ENCODE assay signal across 17 mouse cellular contexts in genomic region chr14:59888046-59888445, GRCm38 (mm10).
A peak's percentile ranks its signal among the peaks of the same experiment; 100 is the strongest.
DNase-seq lines count a peak whose midpoint lies in the region; ATAC-seq and TF ChIP-seq lines count a peak whose summit lies in the region.
"Had no signal": no experiment of that assay in that cellular context is flagged by ENCODE, and none has a peak within 500 bp of the region (broad histone marks: within the 10 kb centered on the region; RNA-seq: fewer than 3 reads in every experiment).

No protein-coding gene starts in this region.

- peaks cover 17% of the 10 kb centered on the region for H3K27me3 ChIP-seq in heart, embryonic 13.5 days (replicated peaks)
- no peaks in the 10 kb centered on the region for H3K27me3 ChIP-seq in lung, embryonic 14.5 days (ENCODE audit: insufficient read depth, low read length)
- H3K27me3 ChIP-seq in embryonic facial prominence, embryonic 13.5 days: no peaks in the 10 kb centered on the region
- H3K27me3 ChIP-seq in forebrain, embryonic 15.5 days: no peaks in the 10 kb centered on the region
- no peaks in the 10 kb centered on the region for H3K27me3 ChIP-seq in hindbrain, embryonic 14.5 days (ENCODE audit: control insufficient read depth, insufficient read depth, low read length)
- H3K27me3 ChIP-seq: liver, embryonic 12.5 days; midbrain, embryonic 12.5 days; neural tube, embryonic 15.5 days had no signal

- peaks cover 42% of the 10 kb centered on the region for H3K4me1 ChIP-seq in heart, embryonic 13.5 days
- H3K4me1 ChIP-seq in lung, embryonic 14.5 days (ENCODE audit: insufficient read depth): peaks cover 27% of the 10 kb centered on the region
- peaks cover 43% of the 10 kb centered on the region for H3K4me1 ChIP-seq in embryonic facial prominence, embryonic 13.5 days
- peaks cover 23% of the 10 kb centered on the region for H3K4me1 ChIP-seq in forebrain, embryonic 15.5 days
- H3K4me1 ChIP-seq in hindbrain, embryonic 14.5 days (replicated peaks; ENCODE audit: control insufficient read depth, insufficient read depth, low read length): 0 out of 2 replicates have a peak, but pooled peaks cover 6% of the 10 kb centered on the region
- H3K4me1 ChIP-seq: liver, embryonic 12.5 days had no signal

- H3K9ac ChIP-seq in heart, embryonic 13.5 days: peak overlapping the region; percentile 40; the same call in 1 of the 2 replicates
- no peak overlapping the region for H3K9ac ChIP-seq in lung, embryonic 14.5 days
- no peak overlapping the region for H3K9ac ChIP-seq in embryonic facial prominence, embryonic 13.5 days
- H3K9ac ChIP-seq in forebrain, embryonic 15.5 days (replicated peaks): no peak overlapping the region
- no peak overlapping the region for H3K9ac ChIP-seq in hindbrain, embryonic 14.5 days
- H3K9ac ChIP-seq: liver, embryonic 12.5 days; midbrain, embryonic 12.5 days; neural tube, embryonic 15.5 days had no signal

- H3K27ac ChIP-seq in heart, embryonic 13.5 days (replicated peaks): peak overlapping the region; percentile 58; the same call in 1 of the 2 replicates
- peak overlapping the region; percentile 51; the same call in 1 of the 2 replicates for H3K27ac ChIP-seq in lung, embryonic 14.5 days (ENCODE audit: low read depth)
- 0 out of 2 replicates have a peak overlapping the region, but pooled peaks have one; percentile 55 for H3K27ac ChIP-seq in embryonic facial prominence, embryonic 13.5 days
- H3K27ac ChIP-seq in forebrain, embryonic 15.5 days (replicated peaks): peak overlapping the region; percentile 72
- H3K27ac ChIP-seq in hindbrain, embryonic 14.5 days: no peak overlapping the region
- H3K27ac ChIP-seq: layer of hippocampus, adult 2 months; liver, embryonic 12.5 days; midbrain, embryonic 12.5 days; stomach, postnatal 0 days had no signal

- 78% methylated on average over 6 of the region's 6 CpGs for WGBS in heart, embryonic 13.5 days
- 74% methylated on average over 6 of the region's 6 CpGs for WGBS in lung, embryonic 14.5 days
- WGBS in embryonic facial prominence, embryonic 13.5 days: 81% methylated on average over 6 of the region's 6 CpGs
- WGBS in forebrain, embryonic 15.5 days: 66% methylated on average over 6 of the region's 6 CpGs
- 90% methylated on average over 6 of the region's 6 CpGs for WGBS in hindbrain, embryonic 14.5 days

- ATAC-seq in heart, embryonic 13.5 days (ENCODE audit: extremely low read depth, insufficient number of reproducible peaks, low FRiP score, low TSS enrichment): no peak
- ATAC-seq in lung, embryonic 14.5 days (ENCODE audit: insufficient read depth): no peak; the same call in 1 of the 2 replicates
- ATAC-seq in embryonic facial prominence, embryonic 13.5 days (ENCODE audit: insufficient number of reproducible peaks, insufficient read depth, low FRiP score, low TSS enrichment, low read depth): no peak
- peak; percentile 34 for ATAC-seq in forebrain, embryonic 15.5 days (replicated peaks)
- ATAC-seq in hindbrain, embryonic 14.5 days (ENCODE audit: low FRiP score): no peak
- ATAC-seq: CD4-positive, CD25-positive, alpha-beta regulatory T cell, adult 4 months; liver, embryonic 12.5 days had no signal

- no peaks in the 10 kb centered on the region for H3K9me3 ChIP-seq in heart, embryonic 13.5 days
- H3K9me3 ChIP-seq in lung, embryonic 14.5 days (ENCODE audit: low read depth, low read length): no peaks in the 10 kb centered on the region
- H3K9me3 ChIP-seq in embryonic facial prominence, embryonic 13.5 days: no peaks in the 10 kb centered on the region
- H3K9me3 ChIP-seq in forebrain, embryonic 15.5 days: no peaks in the 10 kb centered on the region
- H3K9me3 ChIP-seq in hindbrain, embryonic 14.5 days (ENCODE audit: control insufficient read depth, low read length): no peaks in the 10 kb centered on the region
- H3K9me3 ChIP-seq: heart, embryonic 10.5 days; liver, embryonic 12.5 days; midbrain, embryonic 12.5 days; neural tube, embryonic 15.5 days had no signal

- H3K4me2 ChIP-seq in heart, embryonic 13.5 days: 0 out of 2 replicates have a peak overlapping the region, but pooled peaks have one; percentile 55
- H3K4me2 ChIP-seq in lung, embryonic 14.5 days: no peak overlapping the region
- no peak overlapping the region for H3K4me2 ChIP-seq in embryonic facial prominence, embryonic 13.5 days
- no peak overlapping the region for H3K4me2 ChIP-seq in forebrain, embryonic 15.5 days (replicated peaks)
- no peak overlapping the region for H3K4me2 ChIP-seq in hindbrain, embryonic 14.5 days (replicated peaks)
- H3K4me2 ChIP-seq: liver, embryonic 12.5 days; midbrain, embryonic 12.5 days; neural tube, embryonic 15.5 days had no signal

- no peak overlapping the region for H3K4me3 ChIP-seq in heart, embryonic 13.5 days
- no peak overlapping the region for H3K4me3 ChIP-seq in lung, embryonic 14.5 days (ENCODE audit: low read depth, low read length)
- no peak overlapping the region for H3K4me3 ChIP-seq in embryonic facial prominence, embryonic 13.5 days
- H3K4me3 ChIP-seq in forebrain, embryonic 15.5 days: no peak overlapping the region
- H3K4me3 ChIP-seq in hindbrain, embryonic 14.5 days (replicated peaks; ENCODE audit: low read length): no peak overlapping the region
- H3K4me3 ChIP-seq: layer of hippocampus, adult 2 months; liver, embryonic 12.5 days; midbrain, embryonic 12.5 days; neural tube, embryonic 15.5 days had no signal

- no peak for DNase-seq in heart, adult 11 months
- DNase-seq in lung, embryonic 14.5 days: no peak
- no peak for DNase-seq in lung, postnatal 14 days
- DNase-seq in frontal cortex, adult 2 months (ENCODE audit: extremely low spot score in 1 of 2, low spot score in 1 of 2): no peak
- no peak for DNase-seq in hindbrain, embryonic 14.5 days (ENCODE audit: low spot score)
- DNase-seq: adrenal gland, postnatal 25 days; thymus, adult 2 months had no signal

- H3K36me3 ChIP-seq in heart, embryonic 13.5 days: no peaks in the 10 kb centered on the region
- no peaks in the 10 kb centered on the region for H3K36me3 ChIP-seq in lung, embryonic 14.5 days (ENCODE audit: insufficient read depth)
- H3K36me3 ChIP-seq in embryonic facial prominence, embryonic 13.5 days: no peaks in the 10 kb centered on the region
- H3K36me3 ChIP-seq in forebrain, embryonic 15.5 days: no peaks in the 10 kb centered on the region
- H3K36me3 ChIP-seq in hindbrain, embryonic 14.5 days (replicated peaks; ENCODE audit: control insufficient read depth, insufficient read depth): no peaks in the 10 kb centered on the region
- H3K36me3 ChIP-seq: heart, embryonic 10.5 days; liver, embryonic 12.5 days; midbrain, embryonic 12.5 days; neural tube, embryonic 15.5 days had no signal

- TF ChIP-seq CTCF in lung, embryonic 14.5 days (IDR thresholded peaks at IDR 0.05; ENCODE audit: low read depth): no peak
